Mouse (Mus musculus): Measurements from ENCODE around the gene Vta1. TPM values are rescaled to one million over a fixed set of nuclear protein-coding genes. Genes with fewer than 3 reads are reported as not detected.
A peak's percentile ranks its signal among the peaks of the same experiment; 100 is the strongest.

The Vta1 gene
- polyA plus RNA-seq (2015; fragmentation: Nextera tagmentation; extraction: Ambion mirVana): 82.4 and 90.9 TPM in 2 replicates

DNA sequence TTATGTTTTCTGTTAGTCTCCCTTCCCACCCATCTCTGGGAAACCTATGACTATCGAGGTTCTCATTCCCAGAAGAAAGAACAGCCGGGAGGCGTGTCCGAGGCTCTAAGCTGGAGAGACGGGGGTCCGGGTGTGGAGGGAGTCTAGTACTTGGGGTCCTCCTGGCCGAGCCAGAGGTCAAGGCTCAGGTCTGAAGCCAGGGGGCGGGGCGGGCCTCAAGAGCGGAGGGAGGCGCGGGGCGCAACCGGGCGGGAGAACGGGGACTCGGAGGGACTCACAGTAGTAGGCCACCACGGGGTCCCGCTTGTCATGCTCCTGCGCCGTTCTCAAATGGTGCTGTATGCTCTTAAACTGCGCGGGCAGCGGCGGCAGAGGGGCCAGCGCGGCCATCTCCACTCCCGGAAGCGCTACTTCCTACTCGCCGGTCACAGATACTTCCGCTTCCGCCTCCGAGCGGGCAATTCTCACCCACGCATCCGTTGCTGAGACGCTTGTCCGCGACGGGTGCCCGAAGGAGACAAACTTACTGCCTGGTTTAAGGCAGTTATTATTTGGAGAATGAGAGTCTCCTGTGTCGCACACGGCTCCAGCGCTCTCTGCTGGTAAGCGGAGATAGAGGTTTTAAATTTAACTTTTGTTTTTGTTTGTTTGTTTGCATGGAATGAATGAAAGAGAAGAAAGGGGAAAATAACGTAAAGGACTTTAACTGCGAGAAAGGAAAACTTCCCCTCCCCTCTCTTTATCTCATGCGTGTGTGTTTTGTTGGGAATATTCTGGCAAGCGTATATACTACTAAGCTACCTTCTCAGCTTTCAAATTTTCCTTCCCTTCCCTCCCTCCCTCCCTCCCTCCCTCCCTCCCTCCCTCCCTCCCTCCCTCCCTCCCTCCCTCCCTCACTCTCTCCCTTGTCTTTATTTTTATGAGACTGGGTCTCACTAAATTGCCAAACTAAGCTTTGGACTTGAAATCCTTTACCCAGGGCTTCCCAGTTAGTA lies at the start of gene Vta1, which contains the start of gene Nmbr:
TSS of gene Vta1 (minus strand) at position 489 of the 995 bp plus-strand sequence.
TSS of gene Nmbr (plus strand) at position 520 of the 995 bp plus-strand sequence.
- Histone ChIP-seq H3K27me3 (replicated peaks; ENCODE audit: control insufficient read depth, insufficient read depth, low read length) (no peaks in the 10 kb centered on the region), H3K9ac (ENCODE audit: low read depth, low read length) (peak within 1 kb of the TSS; percentile 75), H3K4me1 (replicated peaks; ENCODE audit: control insufficient read depth, insufficient read depth, low read length) (0 out of 2 replicates have a peak, but pooled peaks cover 8% of the 10 kb centered on the region), H3K9me3 (ENCODE audit: control insufficient read depth) (no peaks in the 10 kb centered on the region), H3K36me3 (ENCODE audit: control insufficient read depth, insufficient read depth) (no peaks in the 10 kb centered on the region), H3K4me2 (replicated peaks; ENCODE audit: low read depth) (peak within 1 kb of the TSS; percentile 64), H3K4me3 (ENCODE audit: low read depth, low read length) (peak within 1 kb of the TSS; percentile 98), H3K27ac (ENCODE audit: low read depth, low read length) (peak within 1 kb of the TSS; percentile 70)
- TF ChIP-seq CTCF (IDR thresholded peaks at IDR 0.05; ENCODE audit: low read depth): peak; percentile 95
- peak; percentile 99 for ATAC-seq
- under 1% methylated on average over 50 of the region's 50 CpGs for WGBS

GRCm38 (mm10) chr10:14734285-14734684 lies 28.9 kb upstream of the Vta1 start:
- H3K4me1 ChIP-seq (replicated peaks; ENCODE audit: control insufficient read depth, insufficient read depth, low read length): no peaks in the 10 kb centered on the region
- H3K4me2 ChIP-seq (replicated peaks; ENCODE audit: low read depth): no peak overlapping the region
- H3K27me3 ChIP-seq (replicated peaks; ENCODE audit: control insufficient read depth, insufficient read depth, low read length): no peaks in the 10 kb centered on the region
- WGBS: 6% methylated on average over 2 of the region's 2 CpGs
- H3K4me3 ChIP-seq (ENCODE audit: low read depth, low read length): no peak overlapping the region
- H3K9ac ChIP-seq (ENCODE audit: low read depth, low read length): no peak overlapping the region
- peak; percentile 74 for TF ChIP-seq CTCF (IDR thresholded peaks at IDR 0.05; ENCODE audit: low read depth)
- H3K27ac ChIP-seq (ENCODE audit: low read depth, low read length): no peak overlapping the region
- ATAC-seq: no peak
- H3K9me3 ChIP-seq (ENCODE audit: control insufficient read depth): no peaks in the 10 kb centered on the region
- no peaks in the 10 kb centered on the region for H3K36me3 ChIP-seq (ENCODE audit: control insufficient read depth, insufficient read depth)

DNA sequence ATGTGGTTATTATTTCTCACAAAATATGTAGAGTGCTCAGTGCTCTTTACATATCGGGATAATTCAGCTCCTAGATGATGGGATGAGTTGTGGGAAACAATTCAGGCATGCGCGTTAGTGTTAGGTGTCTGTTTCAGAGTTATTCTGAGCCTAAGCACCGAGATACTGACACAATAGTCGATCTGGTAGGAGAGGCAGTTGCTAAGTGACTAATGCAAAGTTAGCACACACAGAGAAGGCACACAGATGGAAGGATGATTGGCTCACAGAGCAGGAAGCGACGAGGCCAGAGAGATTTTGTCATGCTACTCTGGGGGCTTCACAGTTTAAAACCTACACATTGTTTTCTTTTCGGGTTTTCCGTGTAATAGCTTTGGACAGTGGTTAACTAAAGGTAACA lies 20.3 kb upstream of the Vta1 start:
- Histone ChIP-seq H3K4me3 (ENCODE audit: low read depth, low read length) (no peak overlapping the region), H3K9me3 (ENCODE audit: control insufficient read depth) (no peaks in the 10 kb centered on the region), H3K27ac (ENCODE audit: low read depth, low read length) (no peak overlapping the region), H3K9ac (ENCODE audit: low read depth, low read length) (no peak overlapping the region), H3K4me1 (replicated peaks; ENCODE audit: control insufficient read depth, insufficient read depth, low read length) (no peaks in the 10 kb centered on the region), H3K4me2 (replicated peaks; ENCODE audit: low read depth) (no peak overlapping the region), H3K27me3 (replicated peaks; ENCODE audit: control insufficient read depth, insufficient read depth, low read length) (no peaks in the 10 kb centered on the region), H3K36me3 (ENCODE audit: control insufficient read depth, insufficient read depth) (no peaks in the 10 kb centered on the region)
- ATAC-seq: no peak
- WGBS: 68% methylated on average over 9 of the region's 9 CpGs
- TF ChIP-seq CTCF (IDR thresholded peaks at IDR 0.05; ENCODE audit: low read depth): no peak

- WGBS: 62% methylated on average over 3 of the region's 3 CpGs
- no peak within 1 kb of the TSS for H3K4me2 ChIP-seq (replicated peaks; ENCODE audit: low read depth)
- H3K4me1 ChIP-seq (replicated peaks; ENCODE audit: control insufficient read depth, insufficient read depth, low read length): no peaks in the 10 kb centered on the region
- no peak for ATAC-seq
- no peak within 1 kb of the TSS for H3K27ac ChIP-seq (ENCODE audit: low read depth, low read length)
- no peaks in the 10 kb centered on the region for H3K9me3 ChIP-seq (ENCODE audit: control insufficient read depth)
- no peak within 1 kb of the TSS for H3K4me3 ChIP-seq (ENCODE audit: low read depth, low read length)
- H3K27me3 ChIP-seq (replicated peaks; ENCODE audit: control insufficient read depth, insufficient read depth, low read length): no peaks in the 10 kb centered on the region
- H3K9ac ChIP-seq (ENCODE audit: low read depth, low read length): no peak within 1 kb of the TSS
- no peak for TF ChIP-seq CTCF (IDR thresholded peaks at IDR 0.05; ENCODE audit: low read depth)
- no peaks in the 10 kb centered on the region for H3K36me3 ChIP-seq (ENCODE audit: control insufficient read depth, insufficient read depth)
Measured at GRCm38 (mm10) chr10:14718114-14718513, 12.8 kb upstream of the Vta1 start, which contains the start of gene Gje1. TSS of gene Gje1 (minus strand) at chr10:14718214.

- 67% methylated on average over 4 of the region's 4 CpGs for WGBS
- Histone ChIP-seq H3K4me1 (replicated peaks; ENCODE audit: control insufficient read depth, insufficient read depth, low read length) (0 out of 2 replicates have a peak, but pooled peaks cover 8% of the 10 kb centered on the region), H3K27me3 (replicated peaks; ENCODE audit: control insufficient read depth, insufficient read depth, low read length) (no peaks in the 10 kb centered on the region), H3K36me3 (ENCODE audit: control insufficient read depth, insufficient read depth) (no peaks in the 10 kb centered on the region), H3K9me3 (ENCODE audit: control insufficient read depth) (no peaks in the 10 kb centered on the region), H3K4me3 (ENCODE audit: low read depth, low read length) (peak overlapping the region; percentile 98), H3K4me2 (replicated peaks; ENCODE audit: low read depth) (peak overlapping the region; percentile 64), H3K9ac (ENCODE audit: low read depth, low read length) (no peak overlapping the region), H3K27ac (ENCODE audit: low read depth, low read length) (no peak overlapping the region)
- ATAC-seq: no peak
- TF ChIP-seq CTCF (IDR thresholded peaks at IDR 0.05; ENCODE audit: low read depth): no peak
Measured at GRCm38 (mm10) chr10:14703830-14704420, 1.4 kb downstream of the Vta1 start.

DNA sequence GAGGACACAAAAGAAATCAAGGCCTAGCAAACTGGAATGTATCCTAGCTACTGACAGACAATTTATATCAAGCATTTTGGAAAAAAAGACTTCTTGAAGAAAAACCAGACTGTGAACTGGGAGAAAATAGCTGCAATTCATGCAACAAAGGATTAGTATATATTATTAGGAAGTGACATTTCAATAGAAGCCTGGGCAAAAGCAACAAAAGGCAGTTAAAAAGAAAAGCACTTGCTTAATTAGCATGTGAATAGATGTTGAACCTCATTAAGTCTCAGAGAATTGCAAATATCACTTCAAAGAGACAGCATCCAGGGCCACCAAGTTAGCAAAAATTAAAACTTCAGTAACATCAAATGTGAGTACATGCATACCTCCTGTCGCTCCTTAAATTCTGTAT lies 2.1 kb downstream of the Vta1 start:
- H3K27ac ChIP-seq (ENCODE audit: low read depth, low read length): no peak overlapping the region
- no peak for TF ChIP-seq CTCF (IDR thresholded peaks at IDR 0.05; ENCODE audit: low read depth)
- 96% methylated on average over 1 of the region's 1 CpGs for WGBS
- no peaks in the 10 kb centered on the region for H3K27me3 ChIP-seq (replicated peaks; ENCODE audit: control insufficient read depth, insufficient read depth, low read length)
- H3K4me2 ChIP-seq (replicated peaks; ENCODE audit: low read depth): no peak overlapping the region
- H3K4me3 ChIP-seq (ENCODE audit: low read depth, low read length): no peak overlapping the region
- no peak overlapping the region for H3K9ac ChIP-seq (ENCODE audit: low read depth, low read length)
- H3K4me1 ChIP-seq (replicated peaks; ENCODE audit: control insufficient read depth, insufficient read depth, low read length): 0 out of 2 replicates have a peak, but pooled peaks cover 8% of the 10 kb centered on the region
- H3K9me3 ChIP-seq (ENCODE audit: control insufficient read depth): no peaks in the 10 kb centered on the region
- H3K36me3 ChIP-seq (ENCODE audit: control insufficient read depth, insufficient read depth): no peaks in the 10 kb centered on the region
- no peak for ATAC-seq
